Mouse (Mus musculus) thymus, adult 2 months (tissue): ENCODE data around the gene Plxnc1.

ENCODE experiments used
- CTCF ChIP-seq: fragments of 200-500 bp; IDR thresholded peaks from 2 replicates; pipeline ENCODE4 v1.5.1; 2012; ENCODE audit warnings: mild to moderate bottlenecking, control low read depth, low read length, moderate library complexity, borderline replicate concordance; ENCODE audit not compliant: control insufficient read depth, poor library complexity, insufficient read depth; ENCODE audit errors: extremely low read depth
- POLR2A ChIP-seq: fragments of 200-500 bp; IDR thresholded peaks from 2 replicates; pipeline ENCODE4 v1.6.1; 2012; ENCODE audit warnings: mild to moderate bottlenecking, low read length, control low read depth, moderate library complexity; ENCODE audit not compliant: control insufficient read depth, poor library complexity, insufficient read depth; ENCODE audit errors: extremely low read depth

GRCm38 (mm10) chr10:94943401-94943845 lies 1.2 kb downstream of the Plxnc1 start:
- TF ChIP-seq CTCF (no peak), POLR2A (no peak)
